Mouse (Mus musculus): ENCODE results near the gene Phldb1.
"Not testable (repeated sequence)": the region's sequence is repeated elsewhere in the genome, so short reads cannot be mapped to it uniquely, and the experiment has no call there.

The Phldb1 gene

DNA sequence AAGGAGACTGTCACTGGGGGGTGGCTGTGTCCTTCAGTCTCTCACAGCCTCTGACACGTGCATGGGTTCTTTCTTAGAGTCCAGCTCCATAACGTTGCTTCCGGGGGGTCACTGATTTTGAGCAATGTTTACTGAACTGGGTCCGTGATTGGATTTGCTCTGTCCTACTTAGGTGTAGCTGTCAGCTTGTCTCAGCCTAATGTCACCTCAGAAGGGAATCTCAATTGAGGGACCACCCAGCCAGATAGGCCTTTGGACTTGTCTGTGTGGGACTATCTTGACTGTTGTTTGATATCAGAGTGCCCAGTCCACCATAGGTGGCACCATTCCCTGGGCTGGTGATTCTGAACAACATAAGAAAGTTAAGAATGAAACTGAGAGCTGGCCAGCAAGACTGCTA is 81.1 kb downstream of the Phldb1 start:
- DNase-seq (ENCODE audit: low read depth, low spot score), result no peak

DNA sequence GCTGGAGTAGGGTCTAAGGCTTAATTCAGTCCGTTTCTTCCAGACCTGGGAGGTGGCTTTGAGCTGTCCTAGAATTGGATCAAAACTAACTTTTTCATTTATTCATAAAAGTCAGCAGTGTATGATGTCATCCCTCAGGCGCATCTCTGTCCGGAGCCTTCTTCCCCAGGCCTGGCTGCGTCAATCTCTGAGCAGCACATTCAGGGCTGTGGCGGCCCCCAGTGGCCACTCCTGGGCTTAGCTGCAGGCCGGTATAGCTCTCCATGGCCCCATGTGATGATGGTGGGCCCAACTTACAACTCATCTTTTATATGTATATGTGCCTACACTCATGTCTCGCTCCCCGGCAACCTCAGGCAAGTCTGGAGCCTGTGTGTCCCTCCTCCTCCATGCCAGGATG is 83.0 kb downstream of the Phldb1 start:
- DNase-seq (ENCODE audit: low read depth, low spot score), result peak; percentile 46

DNA sequence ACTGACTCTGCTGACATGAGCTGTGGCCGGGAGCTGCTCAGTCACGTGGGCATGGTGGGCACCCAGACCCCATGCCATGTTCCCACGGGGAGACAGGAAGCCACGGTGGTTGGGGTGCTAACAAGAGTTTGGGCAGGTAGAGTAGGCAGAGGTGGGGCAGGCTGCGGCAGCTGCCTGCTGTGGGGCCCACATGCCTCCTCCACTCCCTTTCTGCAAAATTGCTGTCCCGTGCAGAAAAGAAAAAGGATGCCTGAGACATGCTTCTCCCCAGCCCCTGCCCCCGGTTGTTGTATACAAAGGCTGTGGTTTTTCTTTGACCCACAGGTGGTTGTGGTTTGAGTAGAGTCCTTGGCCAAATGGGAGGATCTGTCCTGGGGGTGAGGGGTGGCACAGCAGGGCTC is 86.1 kb downstream of the Phldb1 start:
- DNase-seq (ENCODE audit: low read depth, low spot score), result no peak

DNA sequence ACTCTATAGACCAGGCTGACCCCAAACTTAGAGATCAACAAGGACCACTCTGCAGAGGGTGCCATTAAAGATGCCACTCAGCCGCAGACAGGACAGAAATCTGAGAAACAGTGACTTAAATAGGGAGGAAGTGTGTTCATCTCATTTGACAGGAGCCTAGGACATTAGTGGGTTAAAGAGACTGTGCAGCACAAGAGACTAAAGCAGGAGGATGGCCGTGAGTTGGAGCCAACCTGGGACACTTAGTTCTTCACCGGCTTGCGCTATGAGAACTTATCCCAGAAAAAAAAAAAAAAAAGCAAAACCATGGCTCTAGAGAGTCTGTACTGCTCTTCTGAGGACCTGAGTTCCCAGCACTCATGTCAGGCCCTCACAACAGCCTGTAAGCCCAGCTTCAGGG is 87.3 kb downstream of the Phldb1 start:
- no peak for DNase-seq (ENCODE audit: low read depth, low spot score)

DNA sequence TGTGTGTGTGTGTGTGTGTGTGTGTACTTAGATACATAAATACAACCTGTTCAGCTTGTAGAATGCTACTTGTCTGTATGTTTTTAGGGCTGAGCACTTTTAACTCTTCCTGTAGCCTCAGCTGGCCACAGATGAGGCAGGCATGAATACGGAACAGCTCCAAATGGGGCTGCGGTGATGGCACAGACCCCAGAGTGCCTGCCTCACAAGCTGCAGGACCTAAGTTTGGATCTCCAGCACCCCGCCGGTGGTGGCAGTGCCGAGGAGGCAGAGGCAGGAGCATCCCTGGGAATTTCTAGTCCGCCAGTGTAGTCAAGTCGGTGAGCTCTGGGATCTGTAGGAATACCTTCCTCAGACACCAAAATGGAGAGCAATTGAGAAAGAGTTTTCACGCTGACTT is 88.0 kb downstream of the Phldb1 start:
- no peak for DNase-seq (ENCODE audit: low read depth, low spot score)

DNA sequence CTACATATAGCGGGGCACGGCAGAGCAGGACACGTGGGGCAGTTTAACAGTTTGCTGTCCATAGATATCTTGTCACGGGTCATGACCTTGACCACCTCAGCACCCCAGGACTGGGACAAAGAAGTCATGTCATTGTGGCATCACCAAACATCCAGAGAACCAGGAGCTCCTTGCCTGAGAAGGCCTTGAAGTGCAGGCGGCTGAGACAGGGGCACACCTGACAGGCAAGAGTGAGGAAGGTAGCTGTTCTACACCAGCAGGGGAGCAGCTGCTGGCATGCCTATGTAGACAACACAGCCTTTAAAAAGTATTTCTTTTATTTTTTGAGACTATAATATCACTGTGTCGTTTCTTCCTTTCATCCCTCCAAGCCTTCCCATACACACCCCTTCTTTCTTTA is 88.6 kb downstream of the Phldb1 start:
- DNase-seq (ENCODE audit: low read depth, low spot score), result no peak

DNA sequence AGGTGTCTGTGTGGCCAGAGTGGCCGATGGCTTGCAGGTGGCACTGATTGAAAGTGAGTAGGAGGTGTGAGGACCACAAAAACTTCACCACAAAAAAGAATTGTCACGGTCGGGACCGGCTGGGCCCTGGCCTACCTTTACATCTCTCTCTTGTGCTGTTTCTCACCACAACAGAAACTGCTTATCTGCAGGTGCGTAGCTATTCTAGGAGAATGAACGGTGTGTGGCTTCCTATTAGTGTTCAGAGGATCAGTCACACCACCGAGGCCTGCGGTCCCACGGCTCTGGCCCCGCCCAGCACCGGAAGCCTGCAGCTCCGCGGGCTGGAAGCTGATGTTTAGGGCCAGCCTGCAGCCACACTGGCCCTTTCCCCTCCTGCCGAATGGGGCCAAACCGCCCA is 89.1 kb downstream of the Phldb1 start:
- no peak for DNase-seq (ENCODE audit: low read depth, low spot score)

DNA sequence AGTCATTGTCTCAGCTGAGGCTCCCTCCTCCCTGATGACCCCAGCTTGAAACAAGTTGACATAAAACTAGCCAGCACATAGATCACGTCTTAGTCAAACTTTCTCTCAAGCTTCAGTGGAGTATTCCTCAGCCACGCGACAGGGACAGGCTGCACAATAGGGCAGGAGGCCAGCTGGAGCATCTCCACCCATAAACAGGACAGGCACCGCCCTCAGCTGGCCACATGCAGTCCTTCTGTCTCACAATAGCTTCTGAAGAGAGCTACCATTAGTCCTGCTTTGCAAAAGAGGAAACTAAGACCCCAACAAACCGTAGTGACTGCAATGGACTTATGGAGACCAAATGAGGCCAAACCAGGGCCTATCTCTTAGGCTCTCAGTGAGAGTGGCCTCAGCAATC is 89.5 kb downstream of the Phldb1 start:
- no peak for DNase-seq (ENCODE audit: low read depth, low spot score)

DNA sequence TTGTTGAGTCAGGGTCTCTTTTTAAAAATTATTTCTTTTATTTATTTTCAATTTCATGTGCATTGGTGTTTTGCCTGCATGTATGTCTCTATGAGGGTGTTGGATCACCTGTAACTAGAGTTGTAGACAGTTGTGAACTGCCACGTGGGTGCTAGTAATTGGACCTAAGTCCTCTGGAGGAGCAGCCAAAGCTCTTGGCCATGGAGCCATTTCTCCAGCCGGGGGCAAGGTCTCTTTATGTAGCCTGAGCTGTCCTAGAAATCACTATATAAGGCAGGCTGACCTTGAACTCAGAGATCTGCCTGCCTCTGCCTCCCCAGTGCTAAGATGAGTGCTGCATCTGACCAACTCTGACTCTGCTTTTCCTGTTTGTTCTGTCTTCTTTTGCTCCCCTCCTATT is 90.8 kb downstream of the Phldb1 start:
- DNase-seq (ENCODE audit: low read depth, low spot score), result no peak

DNA sequence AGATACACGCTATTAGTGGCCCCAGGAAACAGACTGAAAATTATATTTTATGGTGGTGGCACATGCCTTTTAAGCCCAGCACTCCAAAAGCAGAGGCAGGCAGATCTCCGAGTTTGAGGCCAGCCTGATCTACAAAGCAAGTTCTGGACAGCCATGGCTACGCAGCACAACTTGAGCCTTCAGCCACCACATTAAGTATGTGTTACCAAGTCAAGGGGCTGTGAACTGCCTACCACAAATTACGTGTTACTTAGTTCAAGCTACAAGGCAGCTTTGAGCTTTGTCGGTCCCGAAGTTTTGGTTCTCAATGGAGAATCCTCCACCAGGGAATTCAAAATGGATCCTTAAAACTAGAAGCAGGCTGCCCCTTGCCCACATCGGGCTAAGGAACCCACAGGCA is 91.9 kb downstream of the Phldb1 start:
- no peak for DNase-seq (ENCODE audit: low read depth, low spot score)

DNA sequence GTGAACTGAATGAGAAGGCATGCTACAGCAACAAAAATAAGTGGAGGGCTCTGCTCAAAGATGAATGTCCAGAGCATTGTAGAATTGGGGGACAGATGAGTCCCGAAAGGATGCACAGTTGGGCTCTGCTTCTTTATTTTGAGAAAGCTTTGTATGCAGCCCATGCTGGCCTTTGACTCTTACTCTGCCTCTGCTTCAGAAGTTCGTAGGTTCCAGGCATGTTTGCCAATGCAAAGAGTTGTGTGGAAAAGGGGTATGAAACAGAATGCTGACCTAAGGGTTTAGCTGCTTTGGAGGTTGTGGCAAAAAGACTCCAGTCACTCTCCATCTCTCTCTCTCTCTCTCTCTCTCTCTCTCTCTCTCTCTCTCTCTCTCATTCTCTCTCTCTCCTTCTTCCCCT is 93.4 kb downstream of the Phldb1 start:
- no peak for DNase-seq (ENCODE audit: low read depth, low spot score)

DNA sequence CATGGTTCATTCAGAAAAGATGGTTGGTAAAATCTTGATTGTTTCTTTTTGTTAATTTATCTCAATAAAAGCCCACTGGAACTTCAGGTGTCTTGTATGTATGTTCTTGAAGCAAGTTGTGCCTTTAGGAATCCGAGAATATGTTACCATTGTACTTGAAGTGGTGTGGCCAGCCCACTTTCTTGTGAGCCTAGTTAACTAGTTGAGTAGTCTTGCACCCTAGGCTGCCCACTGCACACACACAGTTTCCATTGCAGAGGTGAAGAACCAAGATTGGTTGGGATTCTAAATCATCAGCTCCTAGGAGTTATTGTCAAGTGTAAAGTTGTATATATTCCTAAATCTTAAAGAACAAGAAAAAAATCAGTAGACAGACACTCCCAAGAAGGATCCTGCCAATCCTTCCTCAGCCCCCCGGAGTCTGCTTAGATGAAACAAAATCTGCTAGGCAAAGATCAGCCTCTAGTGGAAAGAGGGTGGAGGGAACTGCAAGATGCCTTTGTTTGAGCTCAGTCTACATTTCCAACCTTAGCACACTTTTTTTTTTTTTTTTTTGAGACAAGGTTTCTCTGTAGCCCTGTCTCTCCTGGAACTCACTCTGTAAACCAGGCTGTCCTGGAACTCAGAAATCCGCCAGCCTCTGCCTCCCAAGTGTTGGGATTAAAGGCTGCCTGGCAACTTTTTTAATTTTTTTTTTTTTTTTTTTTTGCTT is 94.2 kb downstream of the Phldb1 start:
- no peak for DNase-seq (ENCODE audit: low read depth, low spot score)

DNA sequence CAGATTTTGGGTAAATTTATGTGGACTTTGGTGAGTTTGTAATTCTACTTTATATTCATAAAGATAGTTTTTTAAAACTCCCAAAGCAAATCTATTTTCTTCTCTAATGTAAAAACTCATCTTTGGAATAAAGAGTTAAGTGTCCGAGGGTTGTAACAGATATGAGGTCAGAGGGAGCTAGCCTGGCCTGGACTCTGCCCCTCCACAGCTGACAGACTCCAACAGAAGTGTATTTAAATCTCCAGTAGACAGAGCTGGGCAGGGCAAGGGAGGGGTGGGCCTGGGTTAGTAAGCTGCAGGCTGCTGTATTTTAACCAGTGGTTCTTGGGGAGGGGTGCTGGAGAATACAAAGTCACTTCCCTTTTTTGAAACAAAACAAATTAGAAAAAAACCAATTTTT is 95.0 kb downstream of the Phldb1 start:
- DNase-seq (ENCODE audit: low read depth, low spot score), result not testable (repeated sequence)

DNA sequence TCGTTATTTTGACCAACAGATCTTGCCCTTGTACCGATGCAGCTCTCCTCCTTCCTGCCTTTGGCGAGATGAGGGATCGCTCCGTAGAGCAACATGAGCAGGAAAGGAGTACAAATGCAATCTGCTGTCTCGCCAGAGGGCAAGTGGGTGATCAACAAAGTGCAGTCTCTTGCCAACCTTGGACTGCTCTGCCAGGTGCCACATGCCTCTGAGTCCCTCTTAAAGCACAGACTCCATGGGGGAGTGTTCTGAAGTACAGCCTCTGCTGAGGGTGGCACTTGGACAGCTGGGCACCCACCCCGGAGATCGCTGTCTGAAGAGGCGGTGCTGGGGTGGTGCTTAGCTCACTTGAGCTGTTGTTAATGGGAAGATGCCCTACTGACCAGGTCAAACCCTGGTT is 96.3 kb downstream of the Phldb1 start:
- not testable (repeated sequence) for DNase-seq (ENCODE audit: low read depth, low spot score)

DNA sequence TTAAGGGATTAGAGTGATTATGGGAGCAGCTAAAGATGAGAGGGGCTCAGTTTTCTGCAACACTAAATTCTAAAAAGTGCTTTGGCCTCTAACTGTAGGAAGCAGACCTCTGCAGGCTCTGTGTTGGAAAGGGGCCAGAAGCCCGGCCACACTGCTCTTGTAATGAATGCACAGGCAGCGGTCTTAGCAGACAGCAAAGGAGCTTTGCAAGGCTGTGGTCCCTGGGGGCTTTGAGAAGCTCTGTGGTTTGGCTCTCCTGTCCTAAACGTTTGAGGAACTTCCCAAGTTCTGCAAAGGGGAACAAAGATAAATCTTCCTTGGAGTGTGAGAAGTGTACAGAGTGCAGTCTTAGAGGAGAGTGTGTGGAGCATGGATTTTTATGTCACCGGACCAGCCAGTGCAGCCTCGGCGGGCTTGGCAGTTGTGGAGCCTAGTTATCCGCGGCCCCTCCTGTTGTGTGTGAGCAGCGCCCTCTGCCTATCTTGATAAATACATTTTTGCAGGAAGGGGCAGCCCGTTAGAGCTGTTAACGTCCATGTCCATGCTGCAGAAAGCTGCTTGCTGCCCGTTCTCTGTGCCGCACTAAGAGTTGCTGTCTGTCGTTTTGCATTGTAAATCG is 97.3 kb downstream of the Phldb1 start:
- no peak for DNase-seq (ENCODE audit: low read depth, low spot score)

Measured in mesoderm, embryonic 11.5 days (tissue).